Mouse (Mus musculus) urinary bladder, postnatal 10 days (tissue): ENCODE data around the gene Srd5a3.

ENCODE experiments used
- DNase-seq: peaks from one replicate; pipeline ENCODE4 v3.0.0; 2022; ENCODE audit warnings: low spot score

Gene Srd5a3

GRCm38 (mm10) chr5:76153430-76153829 lies 13.4 kb downstream of the Srd5a3 start:
- DNase-seq = no peak

- no peak for DNase-seq
These were observed 14.5 kb downstream of the Srd5a3 start for GRCm38 (mm10) chr5:76154434-76155165.

- DNase-seq = no peak
These were observed 19.5 kb downstream of the Srd5a3 start for GRCm38 (mm10) chr5:76159555-76159954.

GRCm38 (mm10) chr5:76160086-76160485 lies 20.0 kb downstream of the Srd5a3 start:
- no peak for DNase-seq

- no peak for DNase-seq
These were observed 21.4 kb downstream of the Srd5a3 start for GRCm38 (mm10) chr5:76161491-76161890.

GRCm38 (mm10) chr5:76162926-76163325 lies 22.9 kb downstream of the Srd5a3 start:
- DNase-seq = no peak

GRCm38 (mm10) chr5:76163828-76164390 lies 23.8 kb downstream of the Srd5a3 start:
- no peak for DNase-seq

- DNase-seq = no peak
These were observed 24.8 kb downstream of the Srd5a3 start for GRCm38 (mm10) chr5:76164827-76165226.

GRCm38 (mm10) chr5:76170522-76170921 lies 30.5 kb downstream of the Srd5a3 start:
- DNase-seq = no peak

GRCm38 (mm10) chr5:76171039-76171438 lies 31.0 kb downstream of the Srd5a3 start:
- DNase-seq = no peak

- no peak for DNase-seq
These were observed 35.0 kb downstream of the Srd5a3 start for GRCm38 (mm10) chr5:76175051-76175450.

- DNase-seq = no peak
These were observed 36.3 kb downstream of the Srd5a3 start for GRCm38 (mm10) chr5:76176411-76176810.

- DNase-seq = no peak
These were observed 36.8 kb downstream of the Srd5a3 start for GRCm38 (mm10) chr5:76176841-76177240.

- no peak for DNase-seq
These were observed 37.6 kb downstream of the Srd5a3 start for GRCm38 (mm10) chr5:76177664-76178063.

GRCm38 (mm10) chr5:76179171-76179570 lies 39.1 kb downstream of the Srd5a3 start:
- DNase-seq = no peak

GRCm38 (mm10) chr5:76179791-76180190 lies 39.7 kb downstream of the Srd5a3 start:
- no peak for DNase-seq

GRCm38 (mm10) chr5:76182326-76182725 lies 42.3 kb downstream of the Srd5a3 start:
- DNase-seq = no peak

GRCm38 (mm10) chr5:76183043-76183749 lies 43.1 kb downstream of the Srd5a3 start:
- no peak for DNase-seq

- DNase-seq = peak; percentile 88
These were observed 43.7 kb downstream of the Srd5a3 start, which contains the start of gene Tmem165 for GRCm38 (mm10) chr5:76183750-76184261. Gene Tmem165, plus strand, starts transcription at chr5:76183880.

GRCm38 (mm10) chr5:76184286-76185080 lies 44.4 kb downstream of the Srd5a3 start:
- peak; percentile 42 for DNase-seq

GRCm38 (mm10) chr5:76187885-76188284 lies 47.8 kb downstream of the Srd5a3 start:
- no peak for DNase-seq

- DNase-seq = no peak
These were observed 50.5 kb downstream of the Srd5a3 start for GRCm38 (mm10) chr5:76190609-76191008.
